Mouse (Mus musculus) retina, postnatal 7 days (tissue): Measurements from ENCODE around the gene Epb41l2.

Experiments used
- DNase-seq: peaks from one replicate; pipeline ENCODE4 v3.0.0-alpha.2; 2012; ENCODE audit warnings: low read depth, low spot score

The Epb41l2 gene

DNA sequence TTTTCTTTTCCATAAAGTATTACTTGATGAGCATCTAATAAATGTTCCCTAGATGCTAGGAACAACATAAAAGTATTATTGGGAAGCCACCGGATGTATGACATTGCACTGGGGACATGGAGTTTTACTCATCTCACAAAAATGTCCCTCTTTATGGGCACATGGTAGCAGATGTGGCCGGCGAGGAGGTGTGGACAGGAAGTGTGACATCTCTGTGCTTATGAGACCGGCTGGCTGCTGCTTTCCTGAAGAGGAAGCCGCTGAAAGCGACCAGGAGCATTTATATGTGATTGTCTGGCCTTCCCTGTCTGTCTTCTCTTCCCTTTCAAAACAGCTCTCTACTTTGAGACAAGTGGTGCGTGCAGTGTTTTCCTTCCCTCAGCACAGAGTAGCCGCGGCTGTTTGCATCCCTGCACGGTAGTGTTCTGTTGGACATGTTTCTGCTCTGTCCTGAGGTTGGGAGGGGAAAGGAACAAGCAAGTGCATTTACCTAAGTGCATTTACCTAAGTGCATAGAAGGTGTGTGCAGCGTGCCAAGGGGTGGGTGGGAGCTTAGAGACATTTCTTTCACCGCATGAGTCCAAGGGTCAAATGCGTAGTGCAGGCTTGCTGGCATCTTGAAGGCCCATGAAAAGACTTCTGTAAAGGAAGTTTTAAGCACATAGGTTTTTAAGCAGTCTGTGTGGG, 74.9 kb downstream of the Epb41l2 start:
- DNase-seq, result no peak

DNA sequence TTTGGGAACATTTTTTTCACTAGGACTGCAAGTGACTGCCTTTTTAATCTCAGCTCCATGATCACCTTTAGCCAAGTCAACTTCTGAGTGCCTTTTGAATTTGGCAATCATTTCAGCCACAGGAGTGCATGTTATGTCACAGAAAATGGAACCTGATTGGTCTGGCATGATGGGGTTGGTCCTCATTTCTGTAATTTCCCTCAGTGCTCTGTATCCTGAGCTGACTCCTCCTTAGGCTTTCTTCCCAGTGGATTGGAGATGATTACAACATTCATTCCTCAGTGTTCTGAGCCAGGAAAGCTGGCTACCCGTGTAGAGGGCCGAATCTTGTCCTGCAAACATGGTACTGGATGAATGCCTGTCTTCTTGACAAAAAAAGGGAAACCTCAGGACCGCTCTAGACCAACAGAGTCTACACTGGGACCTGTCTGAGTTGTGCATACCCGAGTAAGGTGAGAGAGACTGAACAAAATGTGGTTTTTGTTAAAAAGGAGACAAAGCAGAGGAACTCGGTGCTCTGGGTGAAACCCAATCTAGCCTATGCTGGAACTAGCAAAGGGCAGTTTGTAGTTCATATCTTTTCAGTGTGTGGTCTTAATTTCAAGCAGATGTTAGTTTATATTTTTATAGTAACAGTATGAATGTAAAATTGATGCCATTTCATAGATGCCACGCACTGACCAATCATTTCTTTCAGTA, 77.3 kb downstream of the Epb41l2 start:
- no peak for DNase-seq

- DNase-seq, result no peak
Observed at GRCm38 (mm10) chr10:25437586-25438298, 78.1 kb downstream of the Epb41l2 start.

DNA sequence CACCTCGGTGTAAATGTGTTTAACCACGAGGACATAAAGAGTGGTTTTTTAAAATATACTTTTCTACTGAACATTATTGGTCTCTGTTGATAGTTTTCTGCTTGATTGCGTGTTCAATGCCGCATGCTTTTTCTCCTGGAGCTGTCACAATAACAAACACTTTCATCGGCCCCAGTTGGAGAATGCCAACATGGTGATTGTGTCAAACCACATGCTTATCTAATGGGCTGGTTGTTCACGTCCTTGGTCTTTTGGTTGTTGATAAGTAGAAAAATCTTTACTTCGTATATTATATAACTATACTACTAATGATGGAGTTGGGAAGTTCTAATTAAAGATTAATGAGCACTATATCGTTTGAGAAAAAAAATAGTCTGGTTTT, 78.7 kb downstream of the Epb41l2 start:
- no peak for DNase-seq

DNA sequence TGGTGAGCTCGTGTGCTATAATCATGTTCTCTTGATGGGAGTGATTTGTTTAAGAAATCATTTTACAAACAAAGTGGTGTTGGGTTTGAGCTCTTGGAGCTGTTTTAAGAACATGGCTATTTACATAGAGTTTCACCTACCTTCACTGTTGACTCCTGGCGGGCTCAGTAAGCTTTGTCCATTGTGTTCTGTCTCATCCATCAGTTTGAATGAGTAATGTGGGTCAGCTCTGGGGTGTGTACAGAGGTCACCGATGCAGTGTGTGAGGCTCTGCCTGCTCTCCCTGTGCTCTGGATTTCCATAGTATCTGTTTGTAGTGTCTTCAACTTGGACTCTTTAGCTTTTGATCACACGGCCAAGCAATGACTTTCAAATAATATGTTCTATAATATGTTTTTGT, 79.6 kb downstream of the Epb41l2 start:
- DNase-seq, result no peak

DNA sequence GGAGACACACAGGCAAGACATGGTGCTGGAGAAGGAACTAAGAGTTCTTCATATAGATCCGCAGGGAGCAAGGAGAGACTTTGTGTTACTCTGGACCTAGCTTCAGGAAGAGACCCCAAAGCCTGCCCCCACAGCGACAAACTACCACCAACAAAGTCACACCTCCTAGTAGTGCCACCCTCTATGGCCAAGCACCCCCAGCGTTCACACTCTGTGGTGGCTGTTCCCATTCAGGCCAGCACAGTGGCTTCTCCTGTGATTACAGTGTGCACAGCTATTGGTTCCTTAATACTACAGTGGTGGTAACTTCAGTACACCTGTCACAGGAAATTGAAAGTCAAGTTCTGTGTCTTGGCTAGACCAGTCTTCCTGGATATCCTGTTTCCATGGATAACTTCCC, 80.3 kb downstream of the Epb41l2 start:
- no peak for DNase-seq

GRCm38 (mm10) chr10:25441405-25441804, 81.8 kb downstream of the Epb41l2 start:
- DNase-seq, result no peak

DNA sequence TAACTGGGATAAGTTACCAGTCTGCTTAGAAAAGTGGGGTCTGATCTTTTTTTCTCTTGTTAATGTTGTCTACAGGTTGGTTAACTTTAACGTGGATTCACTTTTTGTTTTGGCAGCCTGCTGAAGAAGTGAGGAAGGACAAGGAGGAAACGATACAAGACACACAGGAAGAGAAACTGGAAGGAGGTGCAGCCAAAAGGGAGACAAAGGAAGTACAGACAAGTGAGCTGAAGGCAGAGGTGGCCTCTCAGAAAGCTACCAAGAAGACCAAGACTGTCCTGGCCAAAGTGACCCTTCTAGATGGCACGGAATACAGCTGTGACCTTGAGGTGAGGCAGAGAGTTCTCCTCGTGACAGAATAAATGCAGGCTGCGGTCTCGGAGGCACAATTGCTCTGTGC, 84.0 kb downstream of the Epb41l2 start:
- DNase-seq, result no peak

DNA sequence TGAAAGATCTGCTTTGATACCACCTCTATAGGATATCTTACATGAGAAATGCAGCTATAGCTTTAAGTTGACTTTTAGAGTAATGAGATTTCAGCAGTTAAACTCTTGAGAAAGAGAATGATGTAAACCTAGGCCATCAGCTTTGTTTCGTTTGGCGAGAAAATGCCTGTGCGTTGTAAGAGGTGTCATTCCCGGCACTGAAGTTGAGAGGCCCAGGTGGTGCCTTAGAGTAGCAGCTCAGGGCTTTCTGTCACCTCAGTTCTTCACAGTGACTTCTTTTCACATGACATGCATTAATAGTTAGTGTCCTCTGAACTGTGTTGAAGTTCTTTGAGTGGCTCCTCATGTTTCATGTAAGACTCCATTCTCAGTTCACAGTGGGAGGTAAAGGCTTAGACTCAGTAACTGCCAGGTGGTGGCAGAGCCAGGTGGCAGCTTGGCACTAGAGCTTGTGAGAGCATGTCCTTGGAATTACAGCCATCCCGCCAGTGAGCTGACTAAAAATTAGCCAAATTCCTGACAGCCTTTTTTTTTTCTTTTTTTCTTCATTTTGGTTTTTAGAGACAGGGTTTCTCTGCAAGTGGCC, 84.7 kb downstream of the Epb41l2 start:
- no peak for DNase-seq

- no peak for DNase-seq
Observed at GRCm38 (mm10) chr10:25446953-25447525, 87.4 kb downstream of the Epb41l2 start.

DNA sequence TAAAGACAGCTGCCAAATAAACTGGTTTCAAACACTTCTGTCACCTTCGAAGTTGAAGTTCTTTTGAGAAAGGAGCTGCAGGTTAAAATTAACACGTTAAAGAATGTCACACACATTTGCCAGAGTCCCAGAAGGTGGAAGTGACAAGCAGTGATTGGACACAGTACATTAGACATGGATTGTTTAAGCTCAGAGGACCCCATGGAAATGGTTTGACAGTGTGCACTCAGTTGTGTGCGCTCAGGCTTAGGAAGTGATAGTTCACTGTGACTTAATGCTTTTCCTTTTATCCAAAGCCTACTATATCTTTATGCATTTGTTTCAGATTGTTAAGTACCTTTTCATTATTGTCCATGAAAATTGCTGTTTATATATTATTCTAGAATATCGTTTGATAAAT, 89.1 kb downstream of the Epb41l2 start:
- DNase-seq, result no peak

DNA sequence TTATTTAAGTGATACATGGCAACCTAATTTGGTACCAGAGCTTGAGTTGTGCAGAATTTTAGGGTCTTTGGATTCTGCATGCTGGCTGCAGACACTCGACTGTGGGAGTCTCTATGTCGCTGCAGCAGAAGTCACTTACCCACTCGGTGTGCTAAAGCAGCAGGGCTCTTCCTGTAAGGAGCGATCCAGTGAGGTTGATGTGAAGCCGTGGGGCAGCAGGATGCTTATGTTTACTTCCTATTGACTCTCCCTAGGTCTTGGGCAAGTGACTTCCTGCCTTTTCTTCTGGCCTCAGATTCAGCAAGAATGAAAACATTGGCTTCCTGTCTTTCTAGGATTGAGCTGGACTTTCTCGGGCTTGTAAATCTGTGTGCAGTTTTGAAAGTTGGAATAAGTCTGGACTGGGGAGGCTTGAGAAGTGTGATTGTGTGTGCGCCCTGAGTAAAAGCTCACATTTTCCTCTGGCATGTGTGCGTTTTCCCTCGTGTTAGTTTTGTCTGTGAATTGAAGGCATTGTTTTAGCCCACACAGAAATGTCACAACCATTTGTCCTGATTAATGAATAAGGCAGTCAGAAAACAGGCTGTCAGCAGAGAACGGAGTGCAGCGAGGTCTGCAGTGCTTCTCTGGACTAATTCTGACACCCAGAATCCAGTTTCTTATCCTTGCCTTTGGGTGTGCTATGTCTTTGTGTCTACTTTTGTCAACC, 89.9 kb downstream of the Epb41l2 start:
- no peak for DNase-seq

DNA sequence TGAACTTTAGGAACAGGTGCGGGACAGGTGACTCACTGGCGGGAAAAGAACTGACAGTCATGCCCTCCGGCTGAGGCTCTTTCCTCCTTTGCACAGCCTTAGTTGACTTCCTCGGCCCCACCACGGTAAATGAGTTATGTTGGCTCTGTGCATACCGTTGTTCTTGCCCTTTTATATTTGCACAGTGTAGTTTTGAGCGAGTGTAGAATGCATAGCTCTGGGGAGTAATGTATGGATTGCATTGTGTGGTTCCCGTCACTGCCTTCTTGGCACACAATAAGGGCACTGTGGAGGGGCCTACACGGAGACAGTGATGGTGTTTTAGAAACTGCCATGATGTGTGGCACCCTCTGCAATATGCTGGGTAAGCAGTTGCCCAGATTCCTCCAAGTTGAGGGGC, 93.6 kb downstream of the Epb41l2 start:
- no peak for DNase-seq

GRCm38 (mm10) chr10:25453772-25454171, 94.2 kb downstream of the Epb41l2 start:
- no peak for DNase-seq

DNA sequence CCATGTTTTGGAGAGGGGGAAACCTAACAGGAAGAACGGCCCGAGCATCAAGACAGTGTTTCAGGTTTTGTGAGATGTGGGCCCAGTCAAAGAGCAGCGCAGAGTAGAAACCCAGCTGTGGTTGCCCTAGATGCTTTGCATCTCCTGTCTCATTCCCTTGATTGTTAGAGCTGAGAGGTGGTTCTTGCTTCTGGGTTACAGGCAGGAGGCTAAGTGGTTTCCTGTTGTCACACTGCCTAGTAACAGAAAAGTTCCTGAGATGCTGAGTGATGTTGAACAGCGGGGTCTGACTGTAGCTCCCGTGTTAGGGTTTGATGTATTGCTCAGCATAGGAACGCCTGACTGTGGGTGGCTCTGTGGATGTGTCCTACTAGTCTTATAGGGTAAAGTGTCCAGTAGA, 97.5 kb downstream of the Epb41l2 start:
- DNase-seq, result no peak

DNA sequence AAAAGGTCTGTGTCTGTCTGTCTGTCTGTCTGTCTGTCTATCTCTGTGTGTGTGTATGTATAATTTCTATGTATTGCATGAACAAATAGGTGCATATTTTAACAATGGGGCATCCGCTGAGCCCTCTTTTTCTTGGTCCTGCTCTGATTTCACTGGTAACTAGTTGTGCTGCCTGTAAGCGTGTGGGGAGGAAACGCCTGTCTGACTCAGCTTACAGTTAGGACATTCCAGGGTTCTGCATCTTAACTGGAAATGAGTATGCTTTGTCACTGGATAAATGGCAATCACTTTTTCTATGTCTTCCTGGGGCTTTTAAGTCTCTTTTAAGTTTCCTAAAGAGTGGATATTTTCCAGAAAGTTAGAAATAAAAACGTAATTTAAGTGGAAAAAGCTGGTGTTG, 98.4 kb downstream of the Epb41l2 start:
- no peak for DNase-seq

GRCm38 (mm10) chr10:25461832-25462231, 102.2 kb downstream of the Epb41l2 start:
- DNase-seq, result no peak

DNA sequence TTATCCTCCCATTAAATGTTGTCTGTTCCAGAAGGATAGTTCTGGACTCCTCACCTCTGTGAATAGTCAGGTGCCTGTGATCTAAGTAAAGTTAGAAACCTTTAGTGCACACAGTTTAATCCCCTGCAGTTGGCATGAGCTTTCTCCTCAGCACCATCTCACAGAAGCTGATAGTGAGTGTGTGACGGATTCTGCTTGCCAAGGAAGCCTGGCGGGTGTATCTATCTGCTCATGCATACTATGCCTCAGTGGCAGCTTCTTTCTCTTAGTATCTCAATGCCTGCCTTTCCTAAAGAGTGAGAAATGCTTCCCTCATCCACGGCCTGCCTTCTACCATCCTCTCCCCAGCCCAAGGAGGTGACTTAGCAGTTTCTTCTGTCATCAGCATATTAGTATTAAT, 103.1 kb downstream of the Epb41l2 start:
- DNase-seq, result no peak

DNA sequence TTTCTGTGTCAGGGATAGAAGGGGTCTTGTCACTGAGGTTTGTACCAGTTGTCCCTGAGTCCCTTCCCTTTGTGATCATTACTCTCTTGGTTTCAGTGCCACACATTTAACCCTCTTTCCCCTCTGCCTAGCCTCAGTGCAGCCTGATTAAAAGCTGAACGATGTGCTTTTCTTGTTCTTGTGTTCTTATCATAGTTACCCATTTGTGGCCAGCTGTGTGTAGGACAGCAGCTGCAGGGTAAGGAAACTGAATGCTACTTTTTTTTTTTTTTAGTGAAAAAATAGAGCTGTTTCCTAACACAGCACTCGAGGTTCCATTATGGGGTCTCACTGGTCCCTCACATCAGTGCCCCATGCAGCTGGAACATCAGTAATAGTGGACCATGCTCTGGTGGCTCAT, 106.9 kb downstream of the Epb41l2 start:
- no peak for DNase-seq

GRCm38 (mm10) chr10:25471944-25472343, 112.3 kb downstream of the Epb41l2 start:
- DNase-seq, result no peak

DNA sequence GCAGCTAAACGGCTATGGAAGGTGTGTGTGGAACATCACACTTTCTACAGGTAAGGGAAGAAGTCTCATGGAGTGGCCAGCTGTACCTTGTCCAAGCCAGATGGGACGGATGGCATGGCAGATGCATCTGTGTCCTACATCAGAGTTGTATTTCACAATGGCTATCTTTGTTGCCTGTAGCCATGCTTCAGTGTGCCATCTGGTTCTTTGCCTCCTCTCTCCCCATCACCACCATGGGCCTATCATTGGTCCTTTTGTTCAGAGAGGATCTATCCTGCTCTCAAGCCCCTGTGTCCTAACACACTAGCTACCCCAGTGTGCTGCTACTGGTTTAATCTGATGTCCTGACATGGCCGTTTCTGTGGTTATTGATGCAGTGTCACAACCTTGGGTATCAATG, 120.1 kb downstream of the Epb41l2 start:
- no peak for DNase-seq

DNA sequence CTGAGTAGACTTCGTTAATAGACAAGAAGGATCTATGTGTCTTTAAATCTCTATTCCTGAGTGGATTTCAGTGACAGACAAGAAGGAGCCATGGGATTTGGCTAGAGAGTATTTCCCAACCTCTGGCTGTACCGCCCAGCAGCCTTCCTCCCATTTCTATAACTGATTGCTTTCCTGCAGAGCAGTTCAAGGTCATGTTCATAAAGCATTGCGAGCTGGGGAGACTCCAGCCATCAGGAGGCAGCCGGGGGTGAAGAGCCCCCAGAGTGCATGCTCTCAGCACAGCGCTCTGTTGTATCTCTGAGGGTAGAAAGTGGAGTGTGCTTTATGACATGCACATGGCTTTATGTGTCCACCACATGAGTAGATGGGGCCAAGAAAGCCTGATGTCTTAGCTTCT, 123.2 kb downstream of the Epb41l2 start:
- DNase-seq, result no peak
